Mouse (Mus musculus) right cerebral cortex, postnatal 4 days (tissue): ENCODE results near the gene Keap1.
"Not testable (repeated sequence)": the region's sequence is repeated elsewhere in the genome, so short reads cannot be mapped to it uniquely, and the experiment has no call there.

Source experiments
- DNase-seq: peaks from one replicate; pipeline ENCODE4 v3.0.0-alpha.2; 2022

Keap1 gene

DNA sequence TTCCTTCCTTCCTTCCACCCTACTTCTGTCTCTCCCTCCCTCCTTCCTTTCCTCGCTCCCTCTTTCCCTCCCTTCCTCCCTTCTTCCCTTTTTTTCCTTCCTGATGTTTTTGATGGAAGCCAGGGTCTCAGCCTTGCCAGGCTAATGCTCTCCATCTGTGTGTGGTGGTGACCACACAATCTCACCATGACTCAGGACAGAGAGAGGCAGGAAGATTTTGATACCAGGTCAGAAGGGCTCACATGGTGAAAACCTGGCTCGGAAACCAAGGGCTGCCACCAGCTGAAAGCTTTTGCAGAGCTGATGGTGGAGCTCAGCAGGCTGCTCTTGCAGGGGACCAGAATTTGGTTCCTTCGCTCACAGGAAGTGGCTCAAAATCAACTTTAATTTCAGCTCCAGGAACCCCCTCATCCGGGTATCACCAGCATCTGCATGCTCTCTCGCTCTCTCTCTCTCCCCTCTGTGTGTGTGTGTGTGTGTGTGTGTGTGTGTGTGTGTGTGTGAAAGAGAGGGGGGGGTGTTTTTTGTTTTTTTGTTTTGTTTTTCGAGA lies 21.4 kb upstream of the Keap1 start:
- no peak for DNase-seq

DNA sequence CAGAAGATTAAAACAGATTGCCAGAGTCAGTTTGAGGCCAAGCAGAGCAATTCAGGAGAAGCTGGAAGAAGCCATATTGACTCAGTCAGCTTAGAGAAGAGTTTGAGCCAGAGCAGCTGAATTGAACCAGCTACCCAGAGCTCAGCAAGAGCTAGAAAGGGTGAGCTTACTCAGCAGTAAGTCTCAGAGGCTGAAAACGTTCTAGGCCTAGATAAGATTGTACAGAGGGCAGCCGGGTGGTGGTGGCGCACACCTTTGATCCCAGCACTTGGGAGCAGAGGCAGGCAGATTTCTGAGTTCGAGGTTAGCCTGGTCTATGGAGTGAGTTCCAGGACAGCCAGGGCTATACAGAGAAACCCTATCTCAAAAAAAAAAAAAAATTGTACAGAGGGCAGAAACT lies 17.2 kb upstream of the Keap1 start:
- DNase-seq = not testable (repeated sequence)

- DNase-seq = no peak
Measured at GRCm38 (mm10) chr9:21254690-21255089, 15.5 kb upstream of the Keap1 start.

GRCm38 (mm10) chr9:21251116-21251735 lies 12.1 kb upstream of the Keap1 start:
- no peak for DNase-seq

DNA sequence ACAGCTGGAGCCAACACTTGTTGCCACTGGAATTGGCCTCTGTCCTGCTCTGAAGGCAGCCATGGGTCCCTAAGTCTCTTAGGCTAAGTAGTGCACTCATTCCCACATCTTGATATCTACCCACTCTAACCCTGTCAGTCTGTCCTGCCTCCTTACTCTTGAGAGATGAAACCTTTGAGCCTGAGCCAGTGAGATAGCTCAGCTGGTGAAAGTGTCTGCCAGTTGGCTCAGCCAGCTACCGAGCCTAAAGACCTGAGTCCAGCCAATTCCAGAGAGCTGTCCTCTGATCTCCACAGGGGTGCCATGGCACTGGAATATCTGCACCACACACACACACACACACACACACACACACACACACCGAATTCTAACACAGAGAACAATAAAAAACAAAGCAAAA lies 11.3 kb upstream of the Keap1 start:
- no peak for DNase-seq

DNA sequence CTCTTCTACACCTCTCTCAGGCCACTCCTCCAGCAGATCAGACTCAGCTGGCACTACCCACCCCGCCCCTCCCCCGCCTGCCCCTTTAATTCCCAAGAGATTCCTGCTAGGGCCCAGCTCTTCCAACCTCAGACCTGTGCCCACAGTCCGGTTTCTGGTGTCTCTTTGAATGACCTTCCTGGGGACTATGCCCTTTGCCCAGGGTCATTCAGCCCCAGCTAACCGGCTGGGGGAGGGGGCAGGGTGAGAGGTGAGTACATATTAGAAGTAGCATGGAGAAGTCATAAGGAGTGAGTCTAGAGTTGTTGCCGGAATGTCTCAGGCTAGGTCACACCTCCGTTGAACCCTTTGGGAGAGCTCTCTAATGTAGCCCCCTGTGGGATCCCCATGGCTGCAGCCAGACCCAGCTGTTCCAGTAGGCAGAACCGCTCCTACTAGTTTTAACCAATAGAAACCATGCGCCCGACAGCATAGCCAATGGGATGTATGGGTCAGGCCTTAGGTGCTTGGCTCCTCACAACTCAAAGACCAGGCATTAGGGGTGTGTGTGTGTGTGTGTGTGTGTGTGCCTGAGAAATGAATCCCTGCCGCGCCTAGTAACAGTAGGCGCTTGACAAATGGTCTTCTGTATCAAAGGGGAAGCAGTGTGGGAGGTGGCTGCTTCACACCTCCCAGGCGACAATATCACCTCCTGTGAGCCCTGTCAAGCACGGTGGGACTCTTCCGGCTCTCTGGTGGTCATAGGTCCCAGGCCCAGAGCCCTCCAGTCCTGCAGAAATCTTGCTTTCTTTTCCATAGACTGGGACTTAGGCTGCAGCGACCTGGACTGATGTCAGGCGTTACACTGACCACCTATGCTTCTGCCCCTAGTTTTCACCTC lies 10.7 kb upstream of the Keap1 start:
- DNase-seq = no peak

- DNase-seq = no peak
Measured at GRCm38 (mm10) chr9:21248326-21248725, 9.2 kb upstream of the Keap1 start, which contains the start of gene S1pr5. Gene S1pr5, minus strand, starts transcription at chr9:21248443.

DNA sequence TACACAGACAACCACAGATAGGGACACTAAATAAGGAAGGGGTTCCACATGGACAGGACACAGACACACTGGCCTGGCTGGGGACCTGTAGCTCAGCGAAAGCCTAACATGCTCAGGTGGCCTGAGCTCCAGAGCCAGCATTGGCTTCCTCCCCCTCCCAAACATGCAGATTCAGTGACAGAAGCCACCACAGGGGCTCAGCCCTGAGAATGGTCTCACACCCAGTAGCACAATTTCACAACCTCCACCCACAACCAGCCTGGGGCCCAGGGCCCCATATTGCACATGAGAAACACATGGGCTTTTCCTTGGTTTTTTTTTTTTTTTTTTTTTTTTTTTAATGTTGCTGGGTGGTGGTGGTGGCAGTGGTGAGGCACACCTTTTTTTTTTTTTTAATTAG lies 7.2 kb upstream of the Keap1 start:
- DNase-seq = no peak

DNA sequence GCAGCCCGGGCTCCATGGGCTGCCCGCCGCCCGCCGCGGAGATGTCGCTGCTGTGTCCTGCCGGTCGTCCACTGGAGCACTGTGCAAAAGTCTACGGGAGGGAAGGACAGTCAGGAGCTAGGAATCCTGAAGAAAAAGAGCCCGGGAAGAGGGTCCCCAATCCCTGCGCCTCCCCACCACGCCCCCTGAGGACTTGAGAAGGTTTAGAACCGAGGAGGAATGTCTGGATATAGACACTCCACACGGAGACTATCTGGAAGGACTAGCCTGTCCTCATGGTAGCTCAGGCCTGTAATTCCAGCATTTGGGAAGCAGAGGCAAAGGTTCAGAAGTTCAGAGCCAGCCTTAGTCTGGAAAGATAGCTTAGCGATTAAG lies 5.9 kb upstream of the Keap1 start:
- DNase-seq = no peak

GRCm38 (mm10) chr9:21244428-21245112 lies 5.4 kb upstream of the Keap1 start:
- peak; percentile 45 for DNase-seq

GRCm38 (mm10) chr9:21243826-21244427 lies 4.8 kb upstream of the Keap1 start:
- no peak for DNase-seq

DNA sequence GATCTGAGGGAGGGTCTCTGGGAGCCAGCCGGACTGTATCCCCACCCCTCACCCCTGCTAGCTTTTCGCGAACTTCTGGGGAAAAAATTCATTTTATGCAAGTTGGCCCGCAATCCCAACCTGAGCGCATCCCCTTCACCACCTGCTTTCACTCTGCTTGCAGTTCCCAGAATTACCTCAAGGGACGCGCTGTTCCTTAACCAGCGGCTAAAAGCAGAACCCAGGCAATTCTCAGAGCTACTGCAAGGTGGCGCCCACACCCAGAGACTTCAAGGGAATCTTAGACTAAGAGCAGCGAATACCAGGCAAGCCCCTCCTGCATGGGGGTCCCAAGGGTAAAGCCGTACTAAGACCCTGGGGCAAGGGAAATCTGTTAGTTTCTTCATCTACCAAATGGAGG lies 2.2 kb upstream of the Keap1 start:
- peak; percentile 83 for DNase-seq

DNA sequence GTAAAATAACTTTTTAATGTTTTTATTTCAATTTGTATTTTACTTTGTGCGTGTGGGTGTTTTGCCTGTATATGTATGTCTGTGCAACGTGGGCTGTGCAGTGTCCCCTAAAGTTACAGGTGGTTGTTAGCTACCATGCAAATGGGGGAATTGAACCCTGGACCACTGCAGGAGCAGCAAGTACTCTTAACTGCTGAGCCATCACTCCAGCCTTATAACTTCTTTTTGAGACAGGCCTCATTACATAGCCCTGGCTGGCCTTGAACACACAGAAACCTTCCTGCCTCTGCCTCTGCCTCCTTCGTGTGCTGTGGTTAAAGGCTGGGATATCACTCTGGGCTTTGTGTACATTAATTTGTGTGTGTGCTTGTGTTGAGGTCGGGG lies 296 bp upstream of the Keap1 start:
- no peak for DNase-seq

DNA sequence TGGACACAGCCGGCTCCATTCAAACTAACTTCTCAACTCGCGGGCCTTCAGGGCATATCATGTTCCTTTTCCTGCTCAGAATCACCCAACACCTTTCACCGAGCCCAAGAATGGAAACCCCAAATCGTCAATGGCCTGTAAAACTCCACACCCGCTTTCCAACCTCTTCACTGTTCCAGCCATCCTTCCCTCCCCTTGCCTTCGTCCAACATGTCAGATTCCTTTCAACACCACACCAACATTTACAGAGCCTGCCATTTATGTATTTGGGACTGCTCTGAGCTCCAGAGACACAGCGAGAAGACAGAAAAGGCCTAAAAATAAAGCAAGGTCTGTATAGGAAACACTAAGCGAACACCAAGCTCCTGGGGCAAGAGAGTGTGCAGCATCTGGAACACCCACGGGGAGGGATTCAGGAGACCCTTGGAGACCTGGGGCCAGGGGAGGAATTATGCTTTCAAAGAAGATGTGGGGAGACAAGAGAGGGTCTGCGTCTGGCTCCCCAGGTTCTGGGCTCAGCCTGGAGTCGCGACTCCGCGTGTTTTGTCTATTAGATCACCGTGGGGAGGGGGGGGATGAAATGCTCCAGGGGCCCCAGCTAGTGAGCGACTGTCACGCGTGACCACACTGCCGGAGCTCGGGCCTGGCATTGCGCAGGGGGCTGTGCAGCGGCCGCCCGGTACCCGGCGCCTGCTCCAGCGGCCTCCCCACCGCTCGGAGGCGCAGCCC lies 993 bp downstream of the Keap1 start:
- no peak for DNase-seq

DNA sequence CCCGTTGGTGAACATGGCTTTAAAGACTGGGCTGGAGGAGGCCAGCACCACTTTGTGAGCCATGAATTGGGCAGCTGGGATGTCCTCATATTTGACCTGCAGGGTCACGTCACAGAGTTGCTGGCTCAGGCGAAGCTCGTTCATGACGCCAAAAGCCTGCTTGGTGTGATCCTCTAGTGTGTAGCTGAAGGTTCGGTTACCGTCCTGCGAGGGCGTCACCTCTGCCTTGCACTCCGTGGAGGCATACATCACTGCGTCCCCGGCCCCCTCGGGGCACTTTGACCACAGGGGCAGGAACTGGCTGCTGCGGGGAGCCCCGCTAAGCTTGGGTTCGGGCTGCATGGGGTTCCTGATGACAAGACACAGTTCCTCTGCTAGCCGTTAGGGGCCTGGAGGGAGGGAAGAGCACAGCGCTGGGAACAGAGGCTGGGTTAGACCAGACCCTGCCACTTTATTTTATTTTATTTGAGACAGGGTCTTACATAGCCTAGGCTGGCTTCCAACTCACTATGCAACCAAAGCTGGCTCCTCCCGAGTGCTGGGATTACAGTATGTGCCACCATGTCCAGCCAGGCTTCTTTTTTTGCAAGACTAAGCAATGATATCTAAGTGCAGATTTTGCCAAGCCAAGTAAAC lies 1.7 kb downstream of the Keap1 start:
- peak; percentile 28 for DNase-seq

DNA sequence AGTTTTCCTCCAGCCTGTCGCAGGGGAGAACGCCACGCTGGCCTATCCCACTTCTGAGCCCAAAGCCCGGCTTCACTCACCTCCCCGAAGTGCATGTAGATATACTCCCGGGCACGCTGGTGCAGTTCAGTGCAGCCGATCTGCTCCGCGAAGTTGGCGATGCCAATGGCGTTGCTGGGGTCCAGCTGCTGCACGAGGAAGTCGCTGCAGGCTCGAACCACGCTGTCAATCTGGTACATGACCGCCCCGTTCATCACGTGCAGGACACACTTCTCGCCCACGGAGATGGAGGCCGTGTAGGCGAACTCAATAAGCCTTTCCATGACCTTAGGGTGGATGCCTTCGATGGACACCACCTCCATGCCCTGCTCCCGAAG lies 2.2 kb downstream of the Keap1 start:
- DNase-seq = no peak

- DNase-seq = no peak
Measured at GRCm38 (mm10) chr9:21235341-21235740, 3.8 kb downstream of the Keap1 start.

DNA sequence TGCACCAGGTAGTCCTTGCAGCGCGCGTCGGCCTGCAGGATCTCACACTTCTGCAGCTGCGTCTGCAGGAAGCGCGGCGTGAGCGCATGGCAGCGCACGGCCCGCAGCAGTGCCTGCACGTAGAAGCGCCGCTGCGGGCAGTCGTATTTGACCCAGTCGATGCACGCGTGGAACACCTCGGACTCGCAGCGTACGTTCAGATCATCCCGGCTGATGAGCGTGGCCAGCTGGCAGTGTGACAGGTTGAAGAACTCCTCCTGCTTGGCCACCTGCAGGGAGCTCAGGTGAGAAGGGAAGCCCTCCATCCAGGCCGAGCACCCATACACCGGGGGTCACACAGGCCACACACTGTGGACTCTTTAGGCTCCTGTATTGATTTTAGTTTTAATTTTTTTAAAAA lies 5.4 kb downstream of the Keap1 start:
- no peak for DNase-seq

- DNase-seq = no peak
Measured at GRCm38 (mm10) chr9:21233366-21233765, 5.8 kb downstream of the Keap1 start.

GRCm38 (mm10) chr9:21232867-21233266 lies 6.3 kb downstream of the Keap1 start:
- DNase-seq = no peak

DNA sequence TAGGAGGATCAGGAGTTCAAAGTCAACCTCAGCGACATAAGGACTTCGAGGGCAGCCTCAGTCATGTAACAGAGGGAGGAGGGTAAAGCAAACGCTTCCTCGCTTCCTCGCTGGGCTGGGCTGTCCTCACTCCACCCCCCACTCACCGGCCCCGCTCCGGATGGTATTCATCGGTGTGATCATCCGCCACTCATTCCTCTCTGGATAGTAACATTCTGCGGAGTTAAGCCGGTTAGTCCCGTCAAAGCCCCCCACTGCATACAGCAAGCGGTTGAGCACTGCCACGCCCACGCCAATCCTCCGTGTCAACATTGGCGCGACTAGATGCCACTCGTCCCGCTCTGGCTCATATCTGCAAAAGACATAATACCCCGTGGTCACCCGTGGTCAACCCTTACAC lies 7.6 kb downstream of the Keap1 start:
- DNase-seq = no peak

DNA sequence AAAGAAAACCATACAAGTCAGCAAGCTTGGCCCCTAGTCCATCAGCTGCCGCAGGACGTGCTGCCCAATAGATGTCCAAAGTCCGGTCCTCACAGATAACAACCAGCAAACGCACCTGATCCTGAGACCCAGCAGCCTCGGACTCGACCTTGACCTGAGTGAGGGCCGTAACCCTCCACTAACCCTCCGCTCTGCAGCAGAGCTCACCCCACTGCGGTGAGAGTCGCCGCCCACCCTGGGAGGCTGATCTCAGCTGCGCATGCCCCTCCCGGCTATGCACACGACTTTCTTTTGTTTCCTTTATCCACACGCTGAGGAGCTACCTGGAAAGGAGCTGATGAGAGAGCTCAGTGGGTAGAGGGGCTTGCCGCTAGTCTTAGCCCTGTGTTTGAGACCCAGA lies 11.8 kb downstream of the Keap1 start:
- no peak for DNase-seq
